Mouse (Mus musculus) embryo, embryonic 9.5 days (tissue): ENCODE results near the gene Agpat4.

ENCODE experiments used
- DNase-seq: peaks from one replicate; pipeline ENCODE4 v3.0.0-alpha.2; 2017; ENCODE audit errors: extremely low spot score

Gene Agpat4

DNA sequence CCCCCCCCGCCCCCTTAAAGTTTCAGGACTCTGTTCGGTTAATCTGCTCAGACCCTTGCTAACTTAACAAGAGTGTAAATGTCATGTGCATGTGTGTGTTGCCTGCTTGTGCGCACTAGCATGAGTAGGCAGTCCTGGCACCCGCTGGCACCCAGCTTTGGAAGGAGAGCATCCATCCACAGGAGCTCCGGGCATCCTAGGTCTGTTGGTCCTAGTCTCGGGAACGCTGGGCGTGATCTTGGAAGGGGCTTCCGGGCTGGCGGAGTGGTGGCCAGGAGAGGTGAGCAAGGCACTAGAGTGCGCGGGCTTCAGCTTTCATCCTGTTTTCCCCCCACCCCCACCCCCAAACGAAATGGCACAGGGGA is at the start of gene Agpat4:
Gene Agpat4, plus strand, starts transcription at position 144 of the 365 bp plus-strand sequence.
- no peak for DNase-seq

DNA sequence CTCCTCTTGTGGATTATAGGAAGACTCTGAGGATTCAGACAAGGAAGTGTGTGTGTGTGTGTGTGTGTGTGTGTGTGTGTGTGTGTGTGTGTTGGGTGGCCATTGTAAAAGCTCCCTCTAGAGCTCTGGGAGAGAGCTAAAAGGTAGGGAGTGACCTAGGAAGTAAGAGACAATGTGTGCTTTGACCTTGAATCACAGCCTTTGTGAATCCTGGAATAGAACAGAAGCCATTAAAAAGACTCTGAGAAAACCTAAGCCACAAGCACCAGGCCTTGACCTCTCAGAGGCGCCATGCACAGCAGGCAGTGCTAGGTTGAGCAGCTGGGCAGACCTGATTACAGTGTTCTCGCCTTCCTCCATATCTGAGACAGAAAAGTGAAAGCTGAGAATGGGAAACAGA is 41.7 kb upstream of the Agpat4 start:
- DNase-seq: no peak

DNA sequence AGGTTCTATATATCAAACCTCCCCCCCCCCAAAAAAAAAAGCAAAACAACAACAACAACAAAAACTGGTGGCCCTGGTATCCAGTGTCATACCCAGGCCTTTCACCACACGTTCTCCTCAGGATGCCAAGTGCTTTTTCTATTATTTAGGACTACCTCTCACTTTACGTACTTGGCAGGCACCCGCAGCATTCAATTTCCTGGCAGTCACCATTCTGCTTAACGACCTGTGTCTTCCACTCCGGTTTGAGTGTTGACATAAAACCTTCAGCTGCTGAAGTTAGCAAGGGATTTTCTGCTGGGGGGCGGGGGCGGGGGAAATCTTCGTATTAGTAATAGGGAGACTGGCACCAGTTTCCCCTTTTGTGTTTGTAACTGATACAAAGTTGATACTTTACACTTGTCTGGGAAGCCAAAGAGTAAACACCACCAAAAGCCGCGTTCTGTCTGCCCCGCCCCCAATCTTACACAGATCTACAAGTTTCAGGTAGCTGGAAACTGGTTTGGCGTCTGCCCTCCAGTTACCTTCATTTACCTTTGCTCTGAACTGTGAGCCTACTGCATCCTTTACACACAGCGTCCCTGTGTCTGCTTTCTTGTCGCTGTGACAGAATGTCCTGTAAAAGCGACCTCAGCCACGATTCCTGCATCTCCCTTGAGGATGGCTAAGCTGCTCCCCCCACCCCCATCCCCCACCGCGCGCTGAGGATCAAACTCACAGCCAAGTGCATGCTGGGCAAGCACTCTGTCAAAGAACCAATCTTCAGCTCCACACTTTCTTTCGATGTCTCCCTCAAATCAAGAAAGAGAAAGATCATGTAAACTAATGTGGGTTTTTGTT is 37.6 kb upstream of the Agpat4 start:
- no peak for DNase-seq

DNA sequence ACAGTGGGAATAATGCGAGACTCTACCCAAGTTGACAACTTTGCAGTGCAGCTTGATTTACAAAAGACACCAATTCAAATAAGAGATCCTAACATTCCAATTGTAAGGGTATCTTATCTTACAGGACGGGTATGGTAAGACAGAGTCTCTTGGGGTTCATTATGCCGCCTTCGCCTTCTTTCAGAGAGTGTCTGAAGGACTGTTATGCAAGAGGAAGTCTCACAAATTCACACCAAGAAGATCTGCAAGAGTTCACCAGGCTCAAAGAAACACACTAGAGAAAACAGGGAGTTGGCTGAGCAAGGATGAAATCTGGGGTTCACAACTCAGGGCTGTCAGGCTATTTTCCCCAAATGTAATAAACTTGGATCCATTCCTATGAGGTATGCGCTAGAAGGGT is 36.3 kb upstream of the Agpat4 start:
- no peak for DNase-seq

DNA sequence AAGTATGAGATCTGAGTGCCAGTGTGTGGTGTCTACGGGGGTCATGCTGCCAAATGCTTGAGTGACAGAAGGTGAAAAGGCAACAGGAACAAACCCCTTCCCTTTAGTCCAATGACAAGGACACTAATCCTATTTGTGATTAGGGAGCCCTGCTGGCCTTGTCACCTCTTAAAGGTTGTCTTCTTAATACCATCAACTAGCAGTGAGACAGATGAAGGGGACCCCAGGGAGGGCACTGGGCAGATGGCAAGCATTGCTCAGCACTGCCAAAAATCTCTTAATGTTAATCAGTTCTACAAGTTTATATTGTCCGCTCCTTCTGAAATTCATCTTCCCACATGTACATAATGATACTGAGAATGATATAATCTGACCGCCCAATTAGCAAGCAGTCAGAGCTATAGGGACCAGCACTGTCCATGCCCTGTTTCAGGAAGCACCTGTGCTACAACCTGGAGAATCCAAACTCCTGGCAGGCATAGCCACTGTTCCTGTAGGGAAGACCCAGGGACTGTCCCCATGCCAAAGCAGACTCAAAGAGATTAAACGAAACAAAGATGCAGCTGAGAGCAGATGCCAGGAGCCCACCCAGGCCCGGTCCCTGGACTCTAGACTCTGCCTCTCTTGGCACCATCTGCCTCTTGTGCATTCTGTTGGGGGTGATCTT is 28.1 kb upstream of the Agpat4 start:
- no peak for DNase-seq

DNA sequence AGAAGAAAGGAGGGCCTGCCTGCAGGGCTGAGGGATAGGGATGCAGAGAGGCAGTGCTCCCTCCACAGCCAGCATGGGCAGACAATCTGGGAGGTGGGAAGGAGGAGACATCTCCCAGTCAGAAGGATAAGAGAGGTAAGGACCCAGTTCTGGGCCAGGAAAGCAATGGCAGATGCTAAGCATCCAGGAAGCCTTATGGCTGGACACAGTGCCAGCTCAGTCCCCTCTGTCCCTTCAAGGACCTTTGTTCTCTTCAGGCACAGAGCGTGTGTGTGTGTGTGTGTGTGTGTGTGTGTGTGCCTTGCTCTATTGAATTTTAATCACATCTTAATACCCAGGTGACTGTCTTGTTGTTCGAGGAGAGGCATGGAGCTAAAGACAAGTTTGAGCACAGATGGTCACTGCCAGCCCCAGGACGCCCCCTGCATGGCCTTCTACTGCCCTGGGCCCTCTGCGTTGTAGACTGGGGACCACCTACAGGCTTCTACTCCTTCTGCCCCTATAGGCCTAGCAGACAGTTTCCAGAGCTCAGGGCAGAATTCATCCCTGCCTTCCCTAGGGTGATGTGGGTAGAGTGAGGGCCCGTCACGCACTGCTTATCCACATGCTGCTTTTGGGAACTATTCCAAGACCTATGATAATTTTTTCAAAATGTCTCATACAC is 25.5 kb upstream of the Agpat4 start:
- DNase-seq: no peak

DNA sequence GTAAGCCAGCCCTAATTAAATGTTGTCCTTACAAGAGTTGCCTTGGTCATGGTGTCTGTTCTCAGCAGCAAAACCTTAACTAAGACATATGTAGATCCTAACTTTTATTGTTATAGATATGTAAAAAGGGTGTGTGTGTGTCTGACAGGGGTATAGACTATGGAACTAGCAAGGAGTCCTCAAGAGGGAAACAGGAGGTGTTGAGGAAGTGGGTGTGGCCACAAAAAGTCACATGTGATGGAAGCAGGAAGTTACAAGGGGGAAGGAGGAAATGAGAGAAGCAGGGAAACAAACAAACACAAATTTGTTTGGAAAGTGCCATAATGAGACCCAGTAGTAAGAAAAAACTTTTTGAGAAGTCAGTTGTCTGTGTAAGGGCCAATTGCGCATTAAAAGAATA is 24.5 kb upstream of the Agpat4 start:
- no peak for DNase-seq

DNA sequence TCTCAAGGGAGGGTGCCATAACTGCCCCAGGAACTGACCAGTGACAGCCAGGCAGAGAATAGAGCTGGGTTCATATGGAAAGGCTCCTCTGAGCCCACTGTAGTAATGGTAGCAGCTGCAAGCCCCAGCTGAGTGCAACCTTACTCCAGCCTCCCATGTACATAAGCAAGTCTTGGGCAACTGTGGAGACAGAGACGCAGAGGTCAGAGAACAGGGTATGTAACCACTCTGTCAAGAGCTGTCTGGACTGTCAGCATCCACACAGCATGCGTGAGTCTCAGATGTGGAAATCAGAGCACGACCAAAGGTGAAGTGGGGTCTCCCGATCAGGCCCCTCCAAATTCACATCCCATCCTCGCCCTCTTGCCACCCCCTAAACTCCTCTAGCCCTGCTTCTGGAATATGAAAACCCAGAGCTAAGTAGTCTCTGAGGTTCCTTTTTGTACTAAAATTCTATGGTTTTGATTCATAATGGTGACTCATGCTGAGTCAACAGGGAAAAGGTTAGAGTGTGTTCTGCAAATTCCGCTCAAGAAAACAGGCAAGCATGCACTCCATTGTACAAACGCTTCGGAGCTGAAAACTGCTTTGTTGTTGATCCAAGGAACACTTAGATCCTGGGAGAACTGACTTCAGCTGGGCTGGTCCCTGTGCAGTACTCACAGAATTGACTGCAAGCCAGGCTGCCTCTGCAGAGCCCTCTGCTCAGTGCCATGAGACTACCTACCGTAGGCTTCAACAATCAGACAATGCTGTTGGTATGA is 23.5 kb upstream of the Agpat4 start:
- no peak for DNase-seq

DNA sequence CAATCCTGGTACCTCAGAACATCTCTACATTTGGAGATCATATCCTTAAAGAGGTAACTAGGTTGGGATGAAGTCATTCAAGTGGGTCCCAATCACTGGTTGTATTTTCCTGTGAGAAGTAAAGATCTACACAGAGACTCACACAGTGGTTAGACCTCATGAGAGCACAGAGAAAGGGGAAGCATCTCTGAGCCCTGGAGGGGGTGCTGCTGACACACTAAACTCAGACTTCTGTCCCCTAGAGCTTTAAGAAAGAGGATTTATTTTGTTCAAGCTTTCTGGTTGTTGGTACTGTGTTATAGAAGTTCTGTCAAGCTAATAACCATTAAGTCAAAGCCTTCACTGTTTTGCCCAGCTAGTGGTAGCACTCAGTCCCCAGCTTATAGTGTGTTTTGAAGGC is 19.1 kb upstream of the Agpat4 start:
- no peak for DNase-seq

DNA sequence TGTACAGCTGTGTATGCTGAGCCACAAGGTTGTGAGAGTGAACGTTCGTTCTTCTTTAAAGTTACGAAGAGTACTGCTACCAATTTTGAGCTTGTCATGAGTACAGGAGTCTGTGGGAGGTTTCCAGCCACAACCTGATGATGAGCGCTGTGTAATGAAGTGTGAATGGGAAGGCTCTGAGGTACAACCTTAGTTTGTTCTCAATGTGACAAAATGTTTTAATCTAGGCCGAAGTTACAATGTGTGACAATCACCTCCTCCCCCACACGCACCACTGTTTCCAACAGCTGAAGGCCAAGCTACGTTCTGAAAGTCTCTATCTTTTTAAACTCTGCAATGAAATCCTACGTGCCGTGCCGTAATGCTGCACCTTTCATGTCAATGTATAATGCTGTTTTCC is 16.2 kb upstream of the Agpat4 start:
- no peak for DNase-seq

DNA sequence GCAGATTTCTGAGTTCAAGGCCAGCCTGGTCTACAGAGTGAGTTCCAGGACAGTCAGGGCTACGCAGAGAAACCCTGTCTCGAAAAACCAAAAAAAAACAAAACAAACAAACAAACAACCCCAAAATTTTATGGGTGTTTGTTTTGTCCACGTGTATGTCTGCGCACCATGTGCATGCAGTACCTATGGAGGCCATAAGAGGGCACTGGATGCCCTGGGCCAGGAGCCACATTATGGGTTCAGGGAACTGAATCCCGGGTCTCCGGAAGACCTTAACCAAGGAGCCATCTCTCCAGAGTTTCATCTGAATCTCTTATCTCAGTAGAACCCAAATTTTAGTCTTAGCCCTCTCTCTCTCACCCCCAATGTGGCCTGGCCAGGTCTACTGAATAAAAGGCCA is 14.7 kb upstream of the Agpat4 start:
- DNase-seq: no peak

DNA sequence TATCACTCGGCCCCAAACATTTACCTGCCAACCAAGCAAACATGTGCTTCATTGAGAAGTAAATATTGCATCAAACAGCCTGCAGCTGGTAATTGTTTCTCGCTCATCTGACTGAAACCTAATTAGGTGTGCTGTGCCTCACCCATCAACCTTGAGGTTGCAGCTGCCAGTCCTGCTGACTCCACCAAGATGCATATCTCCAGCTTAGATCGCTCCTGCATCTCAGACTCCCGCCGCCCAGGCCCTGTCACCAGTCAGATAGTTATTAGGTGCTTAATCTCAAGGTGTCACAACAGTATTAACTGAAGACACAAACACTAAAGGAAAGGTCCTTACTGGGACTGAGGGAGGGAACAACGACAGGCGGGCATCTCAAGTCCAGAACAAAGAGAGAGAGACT is 14.3 kb upstream of the Agpat4 start:
- DNase-seq: no peak

DNA sequence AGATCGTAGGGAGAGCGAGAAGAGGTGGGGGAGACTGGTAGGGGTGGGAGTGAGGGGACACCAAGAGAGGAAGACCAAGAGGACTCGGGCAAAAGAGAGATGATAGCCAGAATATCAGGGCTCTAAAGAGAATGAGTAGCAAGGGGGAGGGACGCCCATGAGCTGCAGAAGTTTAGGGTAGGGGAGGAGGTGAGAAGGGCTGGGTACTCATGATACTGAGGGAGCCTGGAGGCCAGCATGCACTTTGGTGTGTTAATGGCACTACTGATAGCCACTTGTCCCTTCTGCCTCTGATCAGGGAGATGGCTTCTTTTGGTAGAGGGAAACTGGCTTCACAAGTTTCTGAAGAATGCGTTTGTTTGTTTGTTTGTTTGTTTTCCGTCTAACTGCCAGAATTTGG is 13.8 kb upstream of the Agpat4 start:
- no peak for DNase-seq

DNA sequence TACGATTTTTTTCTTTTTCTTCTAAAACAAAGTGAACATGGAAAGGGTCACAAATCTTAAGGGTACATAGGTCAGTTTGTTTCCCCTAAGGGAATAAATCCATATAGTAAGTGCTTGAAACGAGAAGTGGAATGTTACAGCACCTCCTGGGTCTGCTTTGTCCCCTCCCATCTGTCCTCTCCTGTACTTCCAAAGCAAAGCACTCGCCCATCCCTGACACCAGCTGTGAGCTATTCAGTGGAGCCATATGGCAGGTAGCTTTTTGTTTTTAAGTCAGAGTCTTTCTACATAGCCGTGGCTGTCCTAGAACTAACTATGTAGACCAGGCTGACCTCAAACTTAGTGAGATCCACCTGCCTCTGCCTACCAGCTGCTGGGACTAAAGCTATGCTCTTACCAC is 12.2 kb upstream of the Agpat4 start:
- no peak for DNase-seq

DNA sequence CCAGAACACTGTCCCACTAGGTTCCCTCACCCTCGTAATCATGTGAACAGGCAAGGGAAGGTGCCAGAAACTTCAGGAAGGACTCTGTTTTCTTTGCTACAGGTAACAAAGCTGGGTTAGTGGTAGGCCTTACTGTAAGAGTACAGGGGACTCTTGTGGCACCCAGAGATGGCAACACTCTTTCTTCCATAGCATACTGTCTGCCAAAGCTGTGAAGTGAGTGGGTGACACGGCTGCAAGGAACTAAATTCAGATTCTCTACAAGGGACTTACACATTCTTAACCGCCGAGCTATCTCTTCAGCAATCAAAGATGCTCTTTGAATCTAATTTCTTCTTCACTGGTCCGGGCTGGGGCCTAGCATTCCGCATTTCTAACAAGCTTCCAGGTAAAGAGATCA is 4.9 kb upstream of the Agpat4 start:
- no peak for DNase-seq

DNA sequence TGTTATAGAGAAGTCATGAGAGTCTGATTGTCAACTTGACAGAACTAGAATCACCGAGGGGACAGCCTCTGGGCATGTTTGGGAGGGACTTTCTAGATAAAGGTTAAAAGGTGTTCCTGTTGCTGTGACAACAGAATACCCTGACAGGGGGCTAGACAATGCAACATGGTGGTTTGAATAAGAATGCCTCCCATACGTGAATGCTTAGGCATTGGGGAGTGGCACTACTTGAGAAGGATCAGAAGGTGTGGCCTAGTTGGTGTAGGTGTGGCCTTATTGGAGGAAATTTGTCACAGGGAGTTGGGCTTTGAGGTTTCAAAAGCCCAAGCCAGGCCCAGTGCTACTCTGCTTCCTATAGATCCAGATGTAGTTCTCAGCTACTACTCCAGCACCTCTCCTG is 3.4 kb upstream of the Agpat4 start:
- DNase-seq: no peak

DNA sequence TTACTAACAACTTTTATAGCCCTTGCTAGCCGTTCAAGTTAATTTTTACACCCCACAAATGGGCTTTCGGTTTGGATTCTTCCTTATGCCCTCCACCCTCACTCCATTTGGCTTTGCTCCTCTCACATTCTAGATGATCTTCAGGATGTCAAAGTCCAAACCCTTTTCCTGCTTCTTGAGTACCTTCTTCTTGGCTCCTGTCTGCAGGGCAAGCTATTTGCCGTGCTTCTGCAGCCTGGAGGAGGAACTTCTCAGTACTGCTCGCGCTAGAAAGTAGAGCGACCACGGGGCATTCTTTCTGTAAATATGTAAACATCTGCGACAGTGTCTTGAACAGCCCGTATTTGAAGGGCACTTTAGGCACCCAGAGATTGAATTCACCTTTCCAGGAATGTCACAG is 373 bp upstream of the Agpat4 start:
- peak; percentile 34 for DNase-seq

DNA sequence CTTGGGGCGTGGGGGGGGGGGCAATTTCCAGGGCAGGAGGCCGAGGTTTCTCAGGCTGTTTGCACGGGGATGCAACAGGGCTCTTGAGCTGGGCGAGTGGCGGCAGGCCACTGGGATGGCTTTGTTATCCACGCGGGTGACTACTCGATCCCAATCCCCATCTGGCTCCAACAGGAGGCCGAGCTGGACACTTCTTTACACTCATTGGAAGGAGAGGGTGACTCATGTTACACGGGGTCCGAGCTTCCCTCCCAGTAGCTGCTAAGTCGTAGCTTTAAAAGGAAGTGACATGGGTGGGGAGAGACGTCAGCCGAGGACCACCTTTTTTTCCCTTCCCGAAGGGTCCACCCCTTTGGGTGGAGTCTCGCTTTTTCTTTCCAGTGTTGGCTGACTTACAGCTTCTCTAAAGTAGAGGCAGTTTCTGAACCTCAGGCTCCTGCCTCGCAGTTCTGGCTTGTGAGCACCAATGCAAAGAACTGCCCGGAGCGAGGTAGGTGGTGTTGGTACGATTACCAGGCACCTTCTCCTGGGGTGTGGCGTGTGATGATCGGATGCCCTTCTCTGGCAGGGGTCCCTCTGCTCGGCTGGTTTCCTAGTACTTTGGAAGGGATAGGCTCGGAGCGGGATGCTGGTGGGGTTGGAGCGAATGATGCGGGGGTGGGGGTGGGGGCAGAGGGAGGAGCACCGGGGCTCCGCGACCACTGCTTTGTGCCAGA is 580 bp downstream of the Agpat4 start:
- peak; percentile 89 for DNase-seq

DNA sequence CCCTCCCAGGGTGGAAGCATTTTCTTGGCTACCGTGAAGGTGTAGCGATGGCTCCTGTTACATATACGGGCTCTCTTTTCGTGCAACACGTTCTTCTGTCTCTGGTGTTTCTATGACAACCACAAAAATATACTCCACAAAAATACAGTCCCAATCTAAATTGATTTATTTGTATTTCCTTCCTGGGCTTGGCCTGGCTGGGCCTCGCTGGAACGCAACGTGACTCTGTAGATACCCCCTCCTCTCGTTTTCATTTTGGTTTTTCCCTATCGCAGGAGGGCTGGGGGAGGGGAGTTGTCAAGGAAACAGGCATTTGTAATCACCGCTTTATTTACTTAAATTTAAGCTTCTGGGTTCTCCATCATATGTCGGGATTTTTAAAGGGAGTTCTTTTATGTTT is 1.2 kb downstream of the Agpat4 start:
- DNase-seq: peak; percentile 78

DNA sequence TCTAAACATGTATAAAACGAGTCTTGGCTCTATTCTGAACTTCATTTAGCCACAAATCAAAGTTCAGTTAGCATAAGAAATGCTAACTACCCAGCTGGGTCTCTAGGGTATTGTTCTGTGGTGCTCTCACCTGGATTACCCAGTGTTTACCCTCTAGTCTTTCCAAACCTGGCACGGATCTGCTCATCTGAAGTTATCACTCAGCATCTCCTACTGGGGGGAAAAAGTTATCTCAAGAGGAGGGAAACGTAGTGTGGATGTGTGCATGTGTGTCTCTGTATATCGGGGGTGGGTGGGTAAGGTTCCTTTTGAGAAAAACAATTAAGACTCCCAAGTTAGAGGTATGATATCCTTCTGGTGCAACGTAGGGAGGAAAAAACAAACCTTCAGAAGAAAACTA is 1.8 kb downstream of the Agpat4 start:
- peak; percentile 4 for DNase-seq

DNA sequence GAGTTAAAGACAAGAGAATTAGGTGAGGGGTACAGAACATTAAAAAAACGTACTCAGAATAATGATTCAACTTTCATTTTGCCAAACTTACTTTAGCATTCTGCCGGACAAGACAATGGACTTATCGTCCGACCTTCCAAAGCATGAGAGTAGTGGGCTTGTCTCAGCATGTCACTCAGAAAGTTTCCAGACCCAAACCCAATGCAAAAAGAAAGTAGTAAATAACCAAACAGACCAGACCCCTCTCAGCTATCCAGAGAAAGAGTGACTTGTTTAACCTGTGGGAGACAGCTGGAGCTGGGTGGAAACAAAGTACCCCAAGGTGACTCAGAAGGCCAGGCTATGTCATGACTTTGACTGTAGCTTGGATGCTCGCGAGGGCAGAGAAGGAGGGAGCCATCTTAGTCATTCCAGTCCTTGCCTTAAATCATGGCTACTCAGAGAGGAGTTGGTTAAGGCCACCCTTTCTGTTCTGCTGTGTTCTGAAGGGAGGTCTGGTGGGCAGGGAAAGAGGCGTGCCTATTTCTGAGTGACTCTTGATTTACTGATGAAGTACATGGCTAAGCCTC is 2.8 kb downstream of the Agpat4 start:
- DNase-seq: no peak
